Mouse (Mus musculus) lung, postnatal 0 days (tissue): ENCODE results near the gene Nkpd1.

Experiments
- CTCF ChIP-seq: IDR thresholded peaks from 2 replicates; pipeline ENCODE4 v1.5.1; 2016; ENCODE audit warnings: antibody characterized with exemption, mild to moderate bottlenecking
- EP300 ChIP-seq: IDR thresholded peaks from 2 replicates; pipeline ENCODE4 v1.6.1; 2016; ENCODE audit warnings: antibody characterized with exemption, mild to moderate bottlenecking, control low read depth

GRCm38 (mm10) chr7:19491731-19492130 is 25.9 kb upstream of the Nkpd1 start:
- TF ChIP-seq CTCF (peak; percentile 66), EP300 (peak; percentile 20; the same call in 1 of the 2 replicates)
